Mouse (Mus musculus): ENCODE data around the gene Babam2. TPM values are rescaled to one million over a fixed set of nuclear protein-coding genes. Genes with fewer than 3 reads are reported as not detected.
A peak's percentile ranks its signal among the peaks of the same experiment; 100 is the strongest.

The Babam2 gene
- total RNA-seq, 2 experiments from 2014 or later = 30.2 TPM

- DNase-seq = no peak
- intact Hi-C loops (cut with DNase I) = no loop called here
- no peak for TF ChIP-seq CTCF (IDR thresholded peaks at IDR 0.05)
- Histone ChIP-seq H3K27ac (no peak overlapping the region), H3K4me3 (no peak overlapping the region)
These were observed 414.9 kb downstream of the Babam2 start for GRCm38 (mm10) chr5:32112206-32112916.

- no peak for DNase-seq
- Histone ChIP-seq H3K27ac (no peak overlapping the region), H3K4me3 (no peak overlapping the region)
- intact Hi-C loops (cut with DNase I) = no loop called here
- no peak for TF ChIP-seq CTCF (IDR thresholded peaks at IDR 0.05)
These were observed 423.5 kb downstream of the Babam2 start for GRCm38 (mm10) chr5:32120901-32121376.

- no peak for TF ChIP-seq CTCF (IDR thresholded peaks at IDR 0.05)
- intact Hi-C loops (cut with DNase I) = no loop called here
- H3K27ac ChIP-seq = no peak overlapping the region
- no peak overlapping the region for H3K4me3 ChIP-seq
- no peak for DNase-seq
These were observed 424.5 kb downstream of the Babam2 start for GRCm38 (mm10) chr5:32121936-32122335.

- H3K27ac ChIP-seq = no peak overlapping the region
- DNase-seq = no peak
- no peak for TF ChIP-seq CTCF (IDR thresholded peaks at IDR 0.05)
- H3K4me3 ChIP-seq = no peak overlapping the region
- intact Hi-C loops (cut with DNase I) = no loop called here
These were observed 424.9 kb downstream of the Babam2 start for GRCm38 (mm10) chr5:32122363-32122762.

- intact Hi-C loops (cut with DNase I) = no loop called here
- no peak for TF ChIP-seq CTCF (IDR thresholded peaks at IDR 0.05)
- no peak for DNase-seq
These were observed 427.5 kb downstream of the Babam2 start for GRCm38 (mm10) chr5:32124957-32125356.

GRCm38 (mm10) chr5:32127226-32127625 lies 429.7 kb downstream of the Babam2 start:
- TF ChIP-seq CTCF (IDR thresholded peaks at IDR 0.05) = no peak
- Histone ChIP-seq H3K27ac (no peak overlapping the region), H3K4me3 (no peak overlapping the region)
- intact Hi-C loops (cut with DNase I) = no loop called here
- no peak for DNase-seq

More at GRCm38 (mm10) chr5:32124957-32125356, 427.5 kb downstream of the Babam2 start:
- H3K4me3 ChIP-seq = no peak overlapping the region
- H3K27ac ChIP-seq = no peak overlapping the region

GRCm38 (mm10) chr5:32127927-32128326 lies 430.4 kb downstream of the Babam2 start:
- intact Hi-C loops (cut with DNase I) = no loop called here
- TF ChIP-seq CTCF (IDR thresholded peaks at IDR 0.05) = no peak
- Histone ChIP-seq H3K27ac (peak overlapping the region; percentile 69), H3K4me3 (no peak overlapping the region)
- DNase-seq = peak; percentile 57

GRCm38 (mm10) chr5:32132971-32133501 lies 435.6 kb downstream of the Babam2 start:
- no peak for TF ChIP-seq CTCF (IDR thresholded peaks at IDR 0.05)

GRCm38 (mm10) chr5:32133549-32134004 lies 436.1 kb downstream of the Babam2 start:
- peak overlapping the region; percentile 99 for H3K27ac ChIP-seq
- intact Hi-C loops (cut with DNase I) = loop anchor here (2.0 to 5.0 kb wide), 3 partner anchors 29 to 66 kb away; no protein-coding TSS in a partner anchor
- peak overlapping the region; percentile 90 for H3K4me3 ChIP-seq
- TF ChIP-seq CTCF (IDR thresholded peaks at IDR 0.05) = no peak
- DNase-seq = peak; percentile 92

More at GRCm38 (mm10) chr5:32132971-32133501, 435.6 kb downstream of the Babam2 start:
- Histone ChIP-seq H3K4me3 (peak overlapping the region; percentile 90), H3K27ac (peak overlapping the region; percentile 99)
- peak; percentile 78 for DNase-seq
- intact Hi-C loops (cut with DNase I) = loop anchor here (5.0 kb wide), 1 partner anchor 66 kb away; no protein-coding TSS in a partner anchor

GRCm38 (mm10) chr5:32134051-32134732 lies 436.7 kb downstream of the Babam2 start:
- intact Hi-C loops (cut with DNase I) = loop anchor here (2.0 to 5.0 kb wide), 3 partner anchors 29 to 67 kb away; no protein-coding TSS in a partner anchor
- peak; percentile 72 for DNase-seq
- peak overlapping the region; percentile 99 for H3K27ac ChIP-seq

More at GRCm38 (mm10) chr5:32134051-32134732, 436.7 kb downstream of the Babam2 start:
- H3K4me3 ChIP-seq = peak overlapping the region; percentile 90
- TF ChIP-seq CTCF (IDR thresholded peaks at IDR 0.05) = no peak

Small RNA genes lying within 50 kb of the gene (microRNA-seq; reads per million reads assigned to microRNA genes)
- not detected for gene Mir3473e

Other genes starting within 250 kb of the Babam2 start
- 10 to 100 TPM; 12.3 to 14.0 TPM for gene Zfp512, start 245.3 kb upstream of the Babam2 start, total RNA-seq (2021)
- under 1 TPM in 1 of 2 experiments, not detected in 1; 0.10 TPM for gene 4930548H24Rik, start 211.9 kb upstream of the Babam2 start, total RNA-seq (2021)
- gene Gpn1, start 202.9 kb upstream of the Babam2 start, total RNA-seq (2021) = 10 to 100 TPM; 16.7 to 18.7 TPM
- 10 to 100 TPM; 20.5 to 25.7 TPM for gene Slc4a1ap, start 170.7 kb upstream of the Babam2 start, total RNA-seq (2021)
- gene Supt7l, start 169.9 kb upstream of the Babam2 start, total RNA-seq (2021) = 10 to 100 TPM in 1 of 2 experiments, 1 to 10 TPM in 1; 9.6 to 12.5 TPM
- 100 to 1,000 TPM; 221 to 296 TPM for gene Mrpl33, start 100.7 kb upstream of the Babam2 start, total RNA-seq (2021)
- gene Rbks, start 57 bp upstream of the Babam2 start, total RNA-seq (2021) = 1 to 10 TPM; 3.9 to 5.9 TPM

Measured in gastrocnemius, adult 2 months (tissue).